Mouse (Mus musculus) left cerebral cortex, adult 18-20 months (tissue): ENCODE data around the gene Hist1h2ae. TPM values are rescaled to one million over a fixed set of nuclear protein-coding genes. Genes with fewer than 3 reads are reported as not detected.
"Not testable (repeated sequence)": the region's sequence is repeated elsewhere in the genome, so short reads cannot be mapped to it uniquely, and the experiment has no call there.

ENCODE experiments used
- DNase-seq, 2 experiments: peaks; one replicate each; pipeline ENCODE4 v3.0.0; 2021 to 2022; ENCODE audit warnings: low spot score in 2 of 2, mixed read lengths in 1 of 2
- long read RNA-seq, 2 experiments: library from polyadenylated mRNA; stranded (forward); transcript quantifications; one replicate each; pipeline ENCODE4 v2.0.0; 2021
- total RNA-seq, 2 experiments: library from RNA; stranded (reverse); gene quantifications; 2 replicates each; pipeline ENCODE4 v1.2.3; 2021

Hist1h2ae gene
- 1 to 10 TPM; 4.3 to 7.1 TPM for total RNA-seq
- long read RNA-seq, experiment 1 = 0 reads
- long read RNA-seq, experiment 2 = 0 reads

DNA sequence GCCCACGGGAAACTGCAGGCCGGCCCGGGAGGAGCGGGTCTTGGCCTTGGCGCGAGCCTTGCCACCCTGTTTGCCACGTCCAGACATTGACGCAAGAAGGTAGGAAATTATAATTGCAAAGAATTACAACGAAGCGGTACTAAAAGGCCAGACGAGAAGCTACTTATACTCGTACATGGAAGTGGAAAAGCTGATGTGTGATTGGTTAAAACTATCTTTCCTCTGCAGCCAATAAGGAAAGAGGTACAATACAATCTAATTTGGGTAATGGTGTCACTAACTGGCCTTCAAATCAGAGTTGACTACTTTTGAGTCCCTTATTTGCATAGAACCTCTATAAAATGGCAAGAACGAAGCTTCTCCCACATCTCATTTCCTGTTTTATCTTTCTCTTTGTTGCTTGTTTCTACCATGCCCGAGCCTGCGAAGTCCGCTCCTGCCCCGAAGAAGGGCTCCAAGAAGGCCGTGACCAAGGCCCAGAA is at the start of gene Hist1h2ae, which contains the start of gene Hist1h2bg:
Gene Hist1h2ae, minus strand, starts transcription at position 199 of the 482 bp plus-strand sequence.
Gene Hist1h2bg, plus strand, starts transcription at position 375 of the 482 bp plus-strand sequence.
- peak; percentile 50 to 73 for DNase-seq

DNA sequence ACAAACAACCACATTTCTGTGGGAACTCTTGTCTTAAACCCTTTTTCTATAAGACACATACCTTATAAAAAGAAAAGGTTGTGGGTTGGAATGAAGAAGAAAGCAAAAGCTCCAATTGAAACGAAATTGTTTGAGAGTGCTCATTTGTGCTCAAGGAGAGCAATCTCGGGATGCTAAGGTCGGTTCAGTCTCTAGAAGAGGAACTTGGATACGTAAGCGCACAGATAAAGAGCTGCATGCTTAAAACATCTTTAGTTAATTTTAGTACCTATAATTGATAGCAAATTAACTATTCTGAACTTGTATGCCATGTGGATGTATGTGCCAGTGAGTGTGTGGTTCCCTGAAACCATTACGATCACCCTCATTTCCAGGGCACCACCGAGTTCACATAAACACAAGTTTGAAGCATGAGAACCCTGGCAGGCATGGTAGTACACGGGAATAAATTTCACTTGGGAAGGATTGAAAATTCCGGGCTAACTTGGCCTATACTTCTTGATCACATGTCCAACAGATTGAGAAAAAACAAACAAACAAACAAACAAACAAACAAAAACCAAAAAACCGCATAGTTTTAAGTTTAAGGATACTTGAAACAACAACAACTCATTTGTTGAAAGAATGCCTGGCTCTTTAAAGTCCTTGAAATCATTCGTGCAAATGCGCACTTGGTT is 49.2 kb upstream of the Hist1h2ae start:
- no peak for DNase-seq

DNA sequence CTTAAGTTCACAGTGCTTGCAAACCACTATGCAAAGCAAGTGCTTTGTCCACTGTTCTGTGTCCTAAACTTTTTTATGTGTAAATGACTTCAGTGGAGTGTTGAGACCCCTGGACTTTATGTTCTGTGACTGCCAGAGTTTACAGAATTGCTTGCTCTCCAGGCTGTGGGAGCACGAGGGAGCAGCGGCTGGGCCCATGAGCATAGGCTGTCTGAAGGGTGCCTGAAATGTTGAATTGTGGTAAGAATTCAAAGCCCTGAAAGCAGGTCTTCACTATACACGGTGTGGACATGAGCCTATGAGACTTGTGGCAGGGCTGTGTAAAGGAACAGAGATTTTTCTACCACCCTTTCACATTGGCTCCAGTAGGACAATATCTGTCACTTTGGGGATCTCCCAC is 40.6 kb upstream of the Hist1h2ae start:
- no peak for DNase-seq

DNA sequence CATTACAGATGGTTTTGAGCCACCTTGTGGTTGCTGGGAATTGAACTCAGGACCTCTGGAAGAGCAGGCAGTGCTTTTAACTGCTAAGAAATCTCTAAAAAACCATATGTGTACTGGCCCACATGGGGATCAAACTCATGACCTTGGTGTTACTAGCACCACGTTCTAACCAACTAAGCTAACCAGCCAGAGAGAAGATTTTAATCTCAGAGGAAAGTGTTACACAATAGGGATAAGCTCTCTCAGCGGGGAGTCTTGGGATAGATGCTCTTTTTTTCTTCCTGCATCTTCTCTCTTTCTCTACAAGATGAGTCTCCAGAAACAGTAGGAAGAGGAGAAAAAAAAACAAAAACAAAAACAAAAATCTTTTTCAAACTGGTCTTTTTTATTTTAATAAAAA is 39.4 kb upstream of the Hist1h2ae start:
- no peak for DNase-seq

DNA sequence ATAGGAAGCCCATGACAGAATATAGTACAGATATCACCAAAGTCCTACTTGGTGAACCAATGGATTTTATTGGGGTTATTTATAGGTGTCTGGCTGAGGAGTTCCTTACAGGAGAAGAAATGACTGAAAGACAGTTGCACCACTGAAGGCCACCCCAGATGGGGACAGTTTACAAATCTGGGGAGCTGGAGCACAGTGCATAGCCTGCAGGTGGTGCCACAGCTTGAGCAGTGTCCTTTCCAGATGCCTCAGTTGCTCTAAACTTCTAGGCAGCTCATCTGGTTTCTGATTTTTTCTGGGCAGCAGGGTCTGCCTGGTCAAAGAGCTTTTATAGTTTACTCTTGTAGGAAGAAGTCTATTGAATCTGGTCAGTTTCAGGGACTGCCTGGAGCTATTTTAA is 38.8 kb upstream of the Hist1h2ae start:
- DNase-seq = no peak

DNA sequence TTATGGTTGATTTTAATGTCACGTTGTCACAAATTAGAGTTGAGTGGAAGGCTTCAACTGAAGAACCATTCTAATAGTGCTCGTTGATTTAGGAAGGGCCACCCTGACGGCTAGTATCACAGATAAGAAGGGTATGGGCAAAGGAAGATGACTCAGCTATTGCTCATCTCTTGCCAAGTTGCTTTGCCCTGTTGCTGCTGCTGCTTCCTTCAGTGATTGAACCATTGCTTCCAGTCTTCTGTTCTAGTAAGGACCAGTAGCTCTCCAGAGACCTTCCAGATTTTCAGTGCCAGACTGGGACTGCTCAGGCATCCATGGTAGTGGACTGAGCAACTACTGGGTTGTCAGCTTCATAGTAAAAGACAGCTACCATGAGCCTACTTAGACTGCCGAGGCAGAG is 38.2 kb upstream of the Hist1h2ae start:
- no peak for DNase-seq

DNA sequence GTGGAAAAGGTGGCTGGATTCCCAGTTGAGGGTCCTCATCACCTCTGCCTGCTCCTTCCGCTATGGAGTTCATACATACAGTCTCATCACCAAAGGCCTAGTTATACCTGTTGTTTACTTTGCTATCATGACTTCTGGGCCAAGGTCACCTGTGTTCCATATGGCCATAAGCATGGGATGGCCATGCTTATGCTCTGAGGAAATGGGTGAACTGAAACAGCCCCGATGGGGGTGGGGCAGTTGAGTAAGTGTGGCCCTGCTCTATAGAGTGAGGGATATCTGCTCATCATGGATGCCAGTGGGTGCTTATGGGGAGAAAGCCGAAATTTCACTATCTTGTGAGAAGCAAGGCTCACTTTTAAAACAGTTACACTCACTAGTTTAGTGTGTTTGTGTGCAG is 34.0 kb upstream of the Hist1h2ae start:
- no peak for DNase-seq

DNA sequence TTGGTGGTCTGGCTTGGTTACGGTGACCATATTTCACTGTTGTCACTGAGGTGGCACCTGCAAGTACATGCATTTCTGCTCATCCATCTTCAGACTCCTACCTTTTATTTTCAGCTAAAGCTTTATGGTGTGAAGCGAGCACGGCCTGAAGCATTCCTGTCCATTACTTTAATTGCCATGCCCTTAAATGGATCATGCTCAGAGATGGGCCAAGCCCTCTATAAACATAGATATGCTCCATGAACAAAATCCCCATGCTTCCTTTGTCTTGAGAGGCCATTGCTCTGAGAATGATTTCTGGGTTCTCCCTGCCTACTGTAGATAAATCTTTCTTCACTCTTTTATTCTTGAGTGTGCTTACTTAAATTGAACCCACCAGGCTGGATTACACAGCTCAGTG is 33.4 kb upstream of the Hist1h2ae start:
- DNase-seq = no peak

DNA sequence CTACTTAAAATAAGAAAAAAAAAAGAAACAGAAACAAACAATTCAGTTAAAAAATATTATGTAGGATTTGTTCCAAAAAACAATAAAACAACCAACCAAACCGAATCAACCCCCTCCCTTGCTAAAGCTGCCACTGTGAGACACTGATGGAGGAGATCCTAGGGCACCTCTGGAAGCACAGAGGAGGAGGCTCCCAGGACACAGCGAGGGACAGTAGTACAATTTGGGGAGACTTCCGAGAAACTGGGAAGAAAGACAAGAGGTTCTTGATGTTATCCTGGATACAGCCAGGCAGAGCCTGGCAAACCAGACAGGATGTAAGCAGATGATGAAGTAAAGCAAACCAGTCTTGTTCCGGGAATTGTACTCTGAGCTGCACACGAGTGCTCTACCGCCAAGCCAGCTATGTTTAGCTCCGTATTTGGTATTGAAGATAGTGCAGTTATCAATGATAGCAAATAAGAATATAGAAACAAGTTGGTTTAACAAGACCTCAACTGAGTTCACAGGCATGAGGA is 32.2 kb upstream of the Hist1h2ae start:
- no peak for DNase-seq

DNA sequence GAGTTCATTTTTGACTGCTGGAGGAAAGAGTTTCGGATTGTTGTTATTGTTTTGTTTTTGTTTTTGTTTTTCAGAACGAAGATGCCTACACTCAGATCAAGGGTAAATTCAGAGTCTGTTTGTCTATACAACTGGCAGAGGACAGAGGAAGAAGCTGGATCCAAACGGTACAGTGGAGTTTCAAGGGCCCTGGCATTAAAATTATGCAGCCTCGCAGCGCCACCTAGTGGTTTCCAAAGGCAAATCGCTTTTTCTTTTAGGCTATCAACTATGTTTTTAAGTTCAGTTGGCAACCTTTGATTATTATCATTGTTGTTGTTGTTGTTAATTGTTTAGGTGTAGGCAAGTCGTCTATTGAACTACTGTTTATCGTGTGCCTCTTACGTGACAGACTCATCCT is 26.9 kb upstream of the Hist1h2ae start:
- peak; percentile 77 to 81 for DNase-seq

DNA sequence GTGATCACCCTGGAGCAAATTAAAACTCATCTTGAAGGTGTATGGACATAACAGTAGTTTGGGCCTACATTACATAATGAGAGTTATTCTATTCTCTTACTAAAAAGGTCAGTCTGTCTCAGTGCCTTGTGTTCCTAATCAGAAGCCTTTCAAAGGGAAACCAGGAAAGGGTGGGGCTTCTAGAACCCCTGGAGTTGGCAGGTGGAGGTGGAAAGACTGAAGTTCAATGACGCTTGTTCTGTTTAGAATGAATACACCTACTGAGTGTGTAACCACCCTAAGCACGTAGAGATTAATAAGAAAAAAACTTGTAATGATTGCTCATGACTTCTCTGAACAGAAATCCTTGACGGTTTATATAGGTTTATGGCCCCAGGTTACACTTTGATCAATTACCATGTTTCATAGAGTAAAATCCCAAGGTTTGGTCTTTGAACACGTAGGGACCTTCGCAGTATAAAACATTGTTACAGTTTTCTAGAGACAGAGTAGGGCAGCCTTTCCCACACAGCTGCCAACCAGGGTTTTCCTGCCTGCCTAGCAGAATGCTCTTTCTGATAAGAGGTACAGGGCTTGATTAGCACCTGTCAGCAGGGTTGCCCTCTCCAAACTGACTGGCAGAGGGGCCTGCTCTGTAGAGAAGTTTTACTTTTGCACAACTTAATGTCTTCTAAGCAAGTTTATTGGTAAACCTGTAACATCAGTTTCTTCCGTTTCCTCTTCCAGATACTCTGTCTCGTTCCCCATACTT is 24.8 kb upstream of the Hist1h2ae start:
- no peak for DNase-seq

DNA sequence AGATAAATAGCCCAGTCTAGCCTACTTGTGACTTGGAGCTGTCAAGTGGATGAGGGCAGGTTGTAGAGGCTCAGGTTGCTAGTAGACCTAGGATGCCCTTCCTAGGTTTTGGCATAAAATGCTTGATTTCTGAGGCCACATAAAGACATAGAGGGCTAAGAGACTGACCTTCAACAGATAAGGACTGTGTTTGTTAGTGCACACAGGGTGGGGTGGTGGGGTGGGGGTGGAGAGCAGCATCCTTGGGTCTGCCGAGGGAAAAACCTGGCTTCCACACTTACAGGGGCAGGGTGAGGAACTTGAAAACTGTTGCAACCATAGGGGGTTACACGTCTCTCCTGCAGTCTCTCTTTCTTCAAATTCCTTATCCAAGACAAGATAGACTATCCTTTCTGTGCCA is 24.2 kb upstream of the Hist1h2ae start:
- DNase-seq = no peak

DNA sequence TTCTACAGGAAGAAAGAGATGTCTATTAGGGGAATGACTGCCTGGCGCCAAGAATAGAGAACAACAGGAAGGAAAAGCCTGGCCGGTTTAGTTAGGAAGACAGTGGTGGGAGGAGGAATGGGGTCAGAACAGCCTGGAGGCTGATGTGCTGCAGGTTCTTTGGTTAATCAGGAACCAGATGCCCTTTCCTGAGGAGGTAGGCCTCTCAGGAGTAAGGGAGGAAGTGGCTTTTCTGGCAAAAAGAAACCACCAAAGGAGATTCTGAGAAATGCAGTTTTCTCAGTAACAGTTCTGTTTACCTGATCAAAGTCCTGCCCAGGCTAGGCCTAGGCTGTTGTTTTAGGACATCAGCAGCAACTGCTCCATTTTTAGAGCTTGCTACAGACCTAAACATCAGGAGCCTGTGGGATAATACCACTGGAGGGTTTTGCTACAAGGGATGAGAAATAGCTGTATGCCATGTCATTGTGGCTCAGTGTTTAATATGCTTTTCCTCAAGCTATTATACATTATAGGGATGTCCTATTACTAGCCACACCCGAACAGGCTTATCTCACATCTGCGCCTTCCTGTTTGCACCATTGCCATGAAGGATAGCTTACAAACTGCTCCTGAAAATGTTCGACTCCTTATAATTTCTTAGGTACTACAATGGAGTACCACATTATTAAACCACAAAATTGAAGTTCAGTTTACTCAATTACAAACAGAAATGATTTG is 22.2 kb upstream of the Hist1h2ae start:
- no peak for DNase-seq

DNA sequence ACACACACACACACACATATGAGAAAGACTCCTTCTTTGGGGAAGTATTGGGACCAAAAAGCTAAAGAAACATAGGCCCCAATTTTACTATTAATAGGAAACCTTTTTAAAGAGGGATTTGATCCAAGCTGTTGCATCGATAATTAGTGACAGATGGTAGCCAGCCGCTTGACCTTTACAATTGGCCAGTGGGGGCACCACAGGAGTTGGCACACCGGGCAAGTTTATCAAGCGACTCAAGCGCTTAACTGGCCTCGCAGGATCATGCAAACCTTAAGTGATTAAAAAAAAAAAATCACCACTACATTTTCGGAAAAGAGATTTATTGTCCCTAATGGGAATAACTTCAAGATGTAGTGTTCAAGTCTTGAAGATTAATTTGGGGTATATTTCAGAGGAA is 21.6 kb upstream of the Hist1h2ae start:
- DNase-seq = no peak

DNA sequence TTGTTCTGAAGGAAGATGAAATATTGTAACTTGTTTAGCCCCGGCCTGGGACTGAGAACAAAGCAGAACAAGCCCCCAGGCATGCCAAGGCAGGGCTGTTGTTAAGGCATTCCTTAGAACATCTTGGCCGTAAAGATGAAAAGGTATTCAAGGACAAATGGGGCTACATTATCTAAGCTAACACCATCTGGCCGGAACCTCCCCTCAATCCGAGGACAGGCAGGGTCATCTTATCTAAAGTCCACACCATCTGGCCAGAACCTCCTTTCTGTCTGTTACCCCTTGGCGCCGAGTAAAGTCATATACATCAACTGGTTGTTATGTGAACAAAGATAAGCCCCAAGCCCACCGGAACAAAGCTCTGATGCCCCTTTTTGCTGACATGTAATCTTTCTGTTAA is 20.9 kb upstream of the Hist1h2ae start:
- not testable (repeated sequence) for DNase-seq

DNA sequence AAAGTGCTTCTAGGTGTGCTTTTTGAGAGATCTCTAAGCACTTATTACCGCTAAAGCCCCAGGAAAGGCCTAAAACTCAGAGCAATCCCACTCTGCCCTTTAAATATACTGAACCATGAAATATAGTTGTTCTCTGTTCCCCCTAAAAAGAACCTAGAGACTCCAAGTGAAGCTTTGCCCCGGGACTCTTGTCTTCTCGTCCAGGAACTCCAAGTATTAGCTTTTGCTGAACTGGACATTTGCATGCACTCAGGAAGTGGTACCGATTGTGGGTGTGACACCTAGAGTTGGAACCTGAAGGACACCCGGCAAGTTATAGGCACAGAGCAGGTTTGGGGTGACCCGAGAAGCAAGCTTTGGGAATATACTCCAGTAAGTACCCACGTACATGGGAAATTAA is 20.2 kb upstream of the Hist1h2ae start:
- no peak for DNase-seq

DNA sequence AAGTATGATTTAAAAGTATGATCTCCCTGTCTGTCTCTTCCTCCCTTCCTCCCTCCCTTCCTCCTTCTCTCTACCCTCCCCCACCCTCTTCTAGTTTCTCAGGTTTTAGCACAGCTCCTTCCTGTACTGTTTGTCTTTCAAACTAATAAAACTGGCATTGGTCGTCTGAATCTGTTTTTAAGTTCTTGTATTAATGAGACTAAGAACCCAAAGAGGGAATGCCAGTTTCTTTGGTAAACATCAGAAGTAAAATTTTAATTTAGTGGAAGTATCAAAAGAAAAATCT is 15.9 kb upstream of the Hist1h2ae start:
- no peak for DNase-seq

DNA sequence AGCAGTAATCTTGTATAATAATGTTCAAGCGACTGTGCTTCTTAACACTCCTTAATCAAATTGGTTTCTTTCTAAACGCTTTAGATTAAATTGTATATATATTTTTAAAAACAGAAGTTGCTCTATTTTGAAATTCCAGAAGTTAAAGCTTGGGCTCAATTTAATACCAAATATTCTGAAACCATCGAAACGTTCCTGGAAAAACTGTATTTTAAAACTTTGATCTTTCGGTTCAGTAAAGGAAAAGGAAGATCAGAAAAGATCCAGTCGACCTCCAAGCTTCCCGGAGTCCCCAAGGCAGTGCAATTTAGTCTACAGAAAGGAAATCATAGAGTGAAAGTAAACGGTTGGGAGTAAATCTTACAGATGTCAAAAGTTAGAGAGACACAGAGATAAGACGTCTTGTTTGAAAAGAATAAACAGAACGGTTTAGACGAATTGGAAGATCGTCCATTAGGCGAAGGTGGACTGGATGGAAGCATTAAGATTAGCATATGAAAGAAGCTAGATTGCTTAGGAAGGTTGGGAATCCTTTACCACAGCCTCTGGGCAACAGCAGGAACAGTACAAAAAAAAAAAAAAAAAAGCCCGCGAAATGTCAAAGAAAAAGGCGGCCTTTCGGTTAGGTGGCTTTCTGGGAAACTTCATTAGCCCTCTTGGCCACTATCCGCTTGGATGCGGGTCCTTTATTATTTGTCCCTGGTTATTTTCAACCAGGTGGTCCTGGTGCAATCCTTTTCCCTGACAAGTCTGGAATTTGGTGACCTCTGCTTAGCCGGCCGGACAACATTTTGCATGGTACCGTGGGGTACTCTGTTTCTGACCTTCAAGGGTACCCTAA is 15.3 kb upstream of the Hist1h2ae start:
- no peak for DNase-seq

DNA sequence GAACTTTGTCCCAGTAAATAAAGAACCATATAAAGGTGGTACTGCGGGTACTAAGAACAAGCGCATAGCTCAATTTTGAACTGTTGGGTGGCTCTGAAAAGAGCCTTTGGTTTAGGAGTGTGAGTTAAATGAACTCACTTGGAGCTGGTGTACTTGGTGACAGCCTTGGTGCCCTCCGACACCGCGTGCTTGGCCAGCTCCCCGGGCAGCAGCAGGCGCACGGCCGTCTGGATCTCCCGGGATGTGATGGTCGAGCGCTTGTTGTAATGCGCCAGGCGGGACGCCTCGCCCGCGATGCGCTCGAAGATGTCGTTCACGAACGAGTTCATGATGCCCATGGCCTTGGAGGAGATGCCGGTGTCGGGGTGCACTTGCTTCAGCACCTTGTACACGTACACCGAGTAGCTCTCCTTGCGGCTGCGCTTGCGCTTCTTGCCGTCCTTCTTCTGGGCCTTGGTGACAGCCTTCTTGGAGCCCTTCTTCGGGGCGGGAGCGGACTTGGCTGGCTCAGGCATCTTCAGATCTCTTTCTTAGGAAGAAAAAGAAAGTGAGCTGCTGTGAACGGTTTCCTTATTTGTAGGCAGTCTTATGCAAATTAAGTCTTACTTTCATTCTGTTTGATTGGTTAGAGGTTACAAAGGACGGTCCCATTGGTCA is 14.6 kb upstream of the Hist1h2ae start:
- peak; percentile 60 to 67 for DNase-seq

DNA sequence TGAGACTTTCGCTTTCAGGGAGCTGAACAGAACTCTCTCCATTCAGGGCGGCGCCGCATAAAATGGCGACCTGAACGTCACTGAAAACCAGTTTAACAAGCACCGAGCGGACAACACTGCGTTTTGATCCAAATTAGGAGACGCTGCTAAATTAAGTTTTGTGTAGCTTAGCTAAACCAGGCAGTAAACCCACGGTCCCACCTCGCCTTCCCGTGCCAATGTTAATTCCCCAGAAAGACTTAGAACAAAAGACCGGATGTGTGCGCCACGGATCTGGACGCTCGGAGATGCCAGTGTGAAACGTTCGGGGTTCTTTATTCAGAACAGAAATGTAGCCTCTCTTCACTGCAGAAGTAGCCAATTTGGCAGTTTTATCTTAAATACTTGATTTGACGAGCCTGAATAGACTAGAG is 14.0 kb upstream of the Hist1h2ae start:
- peak; percentile 66 to 78 for DNase-seq
